Mouse (Mus musculus): Measurements from ENCODE around the gene Aspdh.
A peak's percentile ranks its signal among the peaks of the same experiment; 100 is the strongest.

Aspdh gene

GRCm38 (mm10) chr7:44465111-44465510, at the start of gene Aspdh:
Gene Aspdh, plus strand, starts transcription at chr7:44465391.
- DNase-seq: no peak

- DNase-seq: no peak
Observed at GRCm38 (mm10) chr7:44427666-44428065, 37.5 kb upstream of the Aspdh start.

- DNase-seq: no peak
Observed at GRCm38 (mm10) chr7:44428171-44428950, 36.8 kb upstream of the Aspdh start.

GRCm38 (mm10) chr7:44428968-44429521, 36.1 kb upstream of the Aspdh start, which contains the start of gene Lrrc4b:
Gene Lrrc4b, plus strand, starts transcription at chr7:44429018.
- DNase-seq: no peak

GRCm38 (mm10) chr7:44429534-44430488, 35.4 kb upstream of the Aspdh start:
- DNase-seq: no peak

- DNase-seq: no peak
Observed at GRCm38 (mm10) chr7:44432550-44432949, 32.6 kb upstream of the Aspdh start.

GRCm38 (mm10) chr7:44433371-44433770, 31.8 kb upstream of the Aspdh start:
- DNase-seq: peak in 1 of 2 experiments; percentile 5

GRCm38 (mm10) chr7:44434089-44434488, 31.1 kb upstream of the Aspdh start:
- no peak for DNase-seq

GRCm38 (mm10) chr7:44435796-44436195, 29.4 kb upstream of the Aspdh start:
- no peak for DNase-seq

GRCm38 (mm10) chr7:44436267-44436666, 28.9 kb upstream of the Aspdh start:
- DNase-seq: no peak

- no peak for DNase-seq
Observed at GRCm38 (mm10) chr7:44437188-44437587, 28.0 kb upstream of the Aspdh start.

GRCm38 (mm10) chr7:44437933-44438332, 27.3 kb upstream of the Aspdh start:
- no peak for DNase-seq

GRCm38 (mm10) chr7:44439696-44440095, 25.5 kb upstream of the Aspdh start:
- no peak for DNase-seq

GRCm38 (mm10) chr7:44440479-44440878, 24.7 kb upstream of the Aspdh start:
- no peak for DNase-seq

- no peak for DNase-seq
Observed at GRCm38 (mm10) chr7:44441180-44441579, 24.0 kb upstream of the Aspdh start.

- DNase-seq: no peak
Observed at GRCm38 (mm10) chr7:44441648-44442109, 23.5 kb upstream of the Aspdh start.

- no peak for DNase-seq
Observed at GRCm38 (mm10) chr7:44442407-44442821, 22.8 kb upstream of the Aspdh start.

- DNase-seq: no peak
Observed at GRCm38 (mm10) chr7:44443268-44444173, 21.7 kb upstream of the Aspdh start.

GRCm38 (mm10) chr7:44444886-44445527, 20.2 kb upstream of the Aspdh start:
- no peak for DNase-seq

GRCm38 (mm10) chr7:44445528-44445923, 19.7 kb upstream of the Aspdh start:
- DNase-seq: no peak

GRCm38 (mm10) chr7:44446070-44446855, 18.9 kb upstream of the Aspdh start:
- no peak for DNase-seq

Measured in lung, adult 18-20 months (tissue).